Mouse (Mus musculus) G1E (cell line): ENCODE measurements around the gene Shkbp1.

Experiments used
- CTCF ChIP-seq: IDR thresholded peaks from 2 replicates; pipeline ENCODE4 v1.5.1; 2012; ENCODE audit warnings: low read depth, low read length, inconsistent platforms, mixed read lengths
- GATA1 ChIP-seq: IDR thresholded peaks from 2 replicates; pipeline ENCODE4 v1.6.1; 2012; ENCODE audit warnings: borderline replicate concordance, low read length, inconsistent platforms, mixed read lengths
- POLR2AphosphoS5 ChIP-seq: IDR thresholded peaks from 2 replicates; pipeline ENCODE4 v1.6.1; 2012; ENCODE audit warnings: low read depth, low read length, inconsistent platforms; ENCODE audit not compliant: insufficient replicate concordance

DNA sequence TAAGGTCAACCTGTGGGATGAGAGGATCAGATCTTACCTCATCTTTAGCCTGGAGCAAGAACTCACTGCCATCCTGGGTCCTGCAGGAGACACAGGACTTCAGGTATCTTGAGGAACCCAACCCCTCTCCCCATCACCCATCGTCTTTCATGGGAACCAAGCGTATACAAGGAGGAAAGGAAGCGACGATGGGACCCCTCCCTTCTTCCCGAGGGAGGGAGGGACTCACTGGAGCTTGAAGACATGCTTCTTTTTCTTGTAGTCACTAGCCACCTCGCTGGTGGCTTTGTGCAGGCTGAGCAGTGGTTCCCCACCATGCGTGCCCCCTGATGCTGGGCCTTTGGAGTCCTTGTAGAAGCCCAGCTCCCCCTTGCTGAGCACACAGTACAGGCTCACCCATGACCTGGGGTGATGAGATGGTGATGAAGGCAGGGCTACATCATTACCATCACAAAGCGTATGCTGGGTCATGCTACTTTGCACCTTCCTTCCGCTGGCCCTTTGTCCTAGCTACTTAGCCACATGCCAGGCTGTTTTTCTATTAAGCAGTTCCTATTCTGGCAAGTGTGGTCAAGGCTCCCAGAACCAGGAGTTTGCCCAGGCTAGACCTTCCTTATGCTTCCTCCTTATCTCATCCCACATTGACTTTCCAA is 4.0 kb upstream of the Shkbp1 start:
- TF ChIP-seq CTCF (no peak), POLR2AphosphoS5 (no peak), GATA1 (no peak)
